Mouse (Mus musculus) fibroblast of lung, adult 2 months (primary cell): Measurements from ENCODE around the gene Nup153.

Source experiments
- DNase-seq: peaks from one replicate; pipeline ENCODE4 v3.0.0-alpha.2; 2011; ENCODE audit warnings: low read depth

Gene Nup153

DNA sequence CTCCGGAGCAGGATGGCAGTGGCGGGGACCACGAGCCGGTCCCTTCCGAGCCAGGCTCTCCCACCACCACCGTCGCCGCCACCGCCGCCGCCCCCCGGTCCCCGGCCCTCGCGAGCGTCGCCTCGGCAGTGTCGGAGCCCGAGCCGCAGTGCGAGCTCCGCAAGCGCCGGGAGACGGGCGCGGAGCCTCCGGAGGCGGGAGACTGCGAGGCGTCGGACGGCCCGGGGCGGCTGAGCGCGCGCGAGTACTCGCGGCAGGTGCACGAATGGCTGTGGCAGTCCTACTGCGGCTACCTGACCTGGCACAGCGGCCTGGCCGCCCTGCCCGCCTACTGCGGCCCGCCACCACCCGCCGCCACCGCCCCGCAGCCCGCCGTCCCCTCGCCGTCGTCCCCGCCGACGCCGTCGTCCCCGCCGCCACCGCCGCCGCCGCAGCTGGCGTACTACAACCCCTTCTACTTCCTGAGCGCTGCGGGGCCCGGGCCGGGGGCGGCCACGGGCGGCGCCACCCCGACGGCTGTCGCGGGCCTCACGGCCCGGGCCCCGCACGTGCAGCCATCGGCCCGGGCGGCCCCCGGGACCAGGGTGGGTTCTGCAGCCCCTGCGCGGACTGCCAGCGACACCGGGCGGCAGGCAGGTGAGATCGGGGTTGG is 58.0 kb downstream of the Nup153 start:
- no peak for DNase-seq

GRCm38 (mm10) chr13:46669048-46669619 is 58.6 kb downstream of the Nup153 start, which contains the start of gene Fam8a1:
Fam8a1 (plus strand) TSS chr13:46669522.
- peak; percentile 51 for DNase-seq

GRCm38 (mm10) chr13:46663461-46663964 is 64.2 kb downstream of the Nup153 start:
- DNase-seq: peak; percentile 12

DNA sequence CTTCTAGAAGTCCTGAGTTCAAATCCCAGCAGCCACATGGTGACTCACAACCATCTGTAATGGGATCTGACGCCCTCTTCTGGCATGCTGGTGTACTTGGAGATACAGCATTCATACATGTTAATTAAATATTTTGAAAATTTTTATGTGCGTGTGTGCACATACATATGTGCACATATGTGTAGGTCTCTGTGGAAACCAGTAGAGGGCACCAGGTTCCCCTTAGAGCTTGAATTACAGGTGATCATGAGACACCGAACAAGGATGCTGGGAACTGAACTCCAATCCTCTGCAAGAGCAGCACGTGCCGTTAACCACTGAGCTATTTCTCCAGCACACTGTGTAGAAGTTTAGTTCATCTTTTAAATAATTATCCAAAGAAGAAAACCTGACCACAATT is 68.5 kb downstream of the Nup153 start:
- DNase-seq: no peak

GRCm38 (mm10) chr13:46654566-46654965 is 73.2 kb downstream of the Nup153 start:
- no peak for DNase-seq

GRCm38 (mm10) chr13:46653671-46654070 is 74.1 kb downstream of the Nup153 start:
- no peak for DNase-seq

GRCm38 (mm10) chr13:46652671-46653070 is 75.1 kb downstream of the Nup153 start:
- DNase-seq: no peak

GRCm38 (mm10) chr13:46651853-46652252 is 75.9 kb downstream of the Nup153 start:
- no peak for DNase-seq

DNA sequence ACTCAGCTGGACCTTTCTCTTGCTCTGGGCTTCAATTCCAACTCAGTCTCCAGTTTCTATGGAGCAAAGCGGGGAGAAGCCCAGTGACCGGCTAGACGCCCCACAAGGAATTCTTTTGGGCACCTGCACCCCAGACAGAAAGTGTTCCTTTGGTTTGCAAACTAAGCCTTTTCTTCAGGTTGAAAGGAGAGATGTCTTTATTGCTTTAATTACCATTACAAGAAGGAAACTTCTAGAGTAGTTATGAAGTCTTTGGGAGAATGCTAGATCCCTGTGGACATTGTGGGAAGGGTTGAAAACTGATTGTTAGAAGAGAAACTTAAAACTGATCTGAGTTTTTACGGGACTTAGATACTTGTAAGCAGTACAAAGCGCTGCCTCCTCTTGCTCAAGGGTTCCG is 82.3 kb downstream of the Nup153 start:
- DNase-seq: no peak

DNA sequence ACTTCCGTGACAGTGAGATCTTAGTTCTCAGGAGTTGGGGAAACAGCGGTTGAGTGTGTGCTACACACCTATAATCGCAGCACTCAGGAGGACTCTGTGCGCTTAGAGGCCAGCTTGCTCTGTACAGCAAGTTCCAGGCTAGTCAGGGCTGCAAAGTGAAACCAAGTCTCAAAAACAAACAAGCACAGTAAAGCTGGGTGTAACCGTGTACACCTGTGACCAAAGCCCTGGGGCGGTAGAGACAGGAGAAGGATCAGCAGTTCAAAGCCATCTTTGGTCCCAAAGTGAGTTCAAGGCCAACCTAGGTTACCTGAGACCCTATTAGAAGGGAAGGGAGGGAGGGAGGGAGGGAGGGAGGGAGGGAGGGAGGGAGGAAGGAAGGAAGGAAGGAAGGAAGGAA is 83.6 kb downstream of the Nup153 start:
- no peak for DNase-seq

DNA sequence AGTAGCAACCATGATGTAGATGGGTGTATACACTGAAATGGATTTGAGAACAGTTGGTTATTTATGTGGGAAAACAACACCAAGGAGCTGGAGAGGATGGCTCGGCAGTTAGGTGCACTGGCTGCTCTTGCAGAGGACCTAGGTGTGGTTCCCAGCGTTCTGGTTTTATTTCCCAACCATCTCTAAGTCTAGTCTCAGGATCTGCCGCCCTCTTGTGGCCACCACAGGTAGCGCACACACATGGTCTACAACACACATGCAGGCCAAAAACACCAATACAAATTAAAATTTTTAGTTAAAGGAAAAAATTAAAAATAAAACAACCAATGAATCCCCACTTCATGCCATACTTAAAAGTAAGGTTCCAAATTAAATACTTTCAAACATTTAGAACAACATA is 85.4 kb downstream of the Nup153 start:
- DNase-seq: no peak

DNA sequence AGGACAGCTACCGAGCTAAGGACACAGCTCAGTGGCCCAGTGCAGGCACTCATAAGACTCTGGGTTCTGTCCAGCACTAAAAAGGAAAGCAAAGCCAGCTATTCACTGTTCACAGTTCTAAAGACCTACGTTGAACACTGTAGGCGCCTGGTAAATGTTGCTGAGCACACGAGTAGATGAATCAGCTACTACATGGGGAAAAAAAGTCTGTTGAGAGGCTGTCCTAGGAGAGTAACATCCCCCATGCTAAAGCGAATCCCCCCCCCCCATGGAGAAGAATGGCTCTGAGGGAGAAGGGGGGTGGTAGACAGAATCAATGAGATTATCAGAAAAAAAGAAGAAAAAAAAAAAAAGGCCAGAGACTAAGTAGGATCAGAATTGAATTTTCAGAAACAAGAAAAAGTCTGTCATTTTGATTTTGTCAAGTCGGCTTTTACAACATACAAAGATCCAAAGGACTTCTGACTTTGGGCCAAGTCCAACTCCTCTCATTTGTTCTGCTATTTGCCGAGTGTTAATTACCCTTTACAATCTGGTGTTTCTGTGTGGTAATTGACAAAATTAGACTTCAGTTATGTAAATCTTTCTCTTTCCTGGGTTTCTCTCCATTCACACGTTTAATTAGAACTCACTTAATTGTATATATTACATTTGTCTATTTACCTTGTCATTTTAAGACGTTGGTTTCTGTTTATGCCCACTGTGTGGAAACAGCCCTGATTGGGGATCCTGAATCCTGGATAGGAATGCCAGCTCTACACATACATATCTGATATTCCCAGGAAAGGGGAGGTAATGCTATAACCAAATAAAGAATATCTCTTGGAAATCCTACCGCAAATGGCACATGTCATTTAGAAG is 86.9 kb downstream of the Nup153 start:
- no peak for DNase-seq

- no peak for DNase-seq
Observed at GRCm38 (mm10) chr13:46634133-46634488, 93.6 kb downstream of the Nup153 start.

- DNase-seq: no peak
Observed at GRCm38 (mm10) chr13:46633320-46634132, 94.2 kb downstream of the Nup153 start.

DNA sequence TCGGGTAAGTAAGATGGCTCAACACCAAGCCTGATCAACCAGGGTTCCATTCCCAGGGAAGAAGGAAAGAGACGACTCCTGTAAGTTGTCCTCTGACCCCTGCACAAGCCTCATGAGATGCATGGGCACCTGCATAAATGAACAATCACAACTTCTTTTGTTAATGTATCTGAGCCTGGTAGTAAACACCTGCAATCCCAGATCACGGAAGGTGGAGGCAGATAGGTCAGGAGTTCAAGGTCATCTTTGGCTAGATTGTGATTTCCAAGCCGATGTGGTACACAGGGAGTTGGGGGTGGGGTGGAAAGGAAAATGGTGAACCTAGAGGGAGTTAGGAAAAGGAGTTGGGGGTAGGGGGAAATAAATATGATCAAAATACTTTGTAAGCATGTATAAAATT is 94.9 kb downstream of the Nup153 start:
- DNase-seq: no peak
